Mouse (Mus musculus) bone marrow macrophage, adult 2 months (primary cell): ENCODE data around the gene Scarb2. TPM values are rescaled to one million over a fixed set of nuclear protein-coding genes. Genes with fewer than 3 reads are reported as not detected.

Source experiments
- H3K27ac ChIP-seq: 2 replicates; pipeline ENCODE4 v1.5.1; 2012; ENCODE audit warnings: low read depth, low read length; ENCODE audit not compliant: insufficient read depth
- H3K4me1 ChIP-seq: 2 replicates; pipeline ENCODE4 v1.6.1; 2012; ENCODE audit warnings: low read length; ENCODE audit not compliant: control insufficient read depth, insufficient read depth
- H3K4me3 ChIP-seq: 2 replicates; pipeline ENCODE4 v1.5.1; 2012; ENCODE audit warnings: mild to moderate bottlenecking, low read length, moderate library complexity; ENCODE audit not compliant: insufficient read depth
- CTCF ChIP-seq: IDR thresholded peaks from 2 replicates; pipeline ENCODE4 v1.5.1; 2012; ENCODE audit warnings: low read depth, mild to moderate bottlenecking, low read length, moderate library complexity
- POLR2A ChIP-seq: IDR thresholded peaks from 2 replicates; pipeline ENCODE4 v1.6.1; 2012; ENCODE audit warnings: mild to moderate bottlenecking, low read depth, low read length, borderline replicate concordance
- polyA plus RNA-seq: library from polyadenylated mRNA; stranded (reverse); fragments of >200 nt; gene quantifications from 2 replicates; pipeline ENCODE4 v1.2.4, GENCODE M21; 2012; ENCODE audit not compliant: missing spikeins, insufficient read depth, insufficient read length

Scarb2 gene
- polyA plus RNA-seq, 1 experiment: 98.6 TPM

DNA sequence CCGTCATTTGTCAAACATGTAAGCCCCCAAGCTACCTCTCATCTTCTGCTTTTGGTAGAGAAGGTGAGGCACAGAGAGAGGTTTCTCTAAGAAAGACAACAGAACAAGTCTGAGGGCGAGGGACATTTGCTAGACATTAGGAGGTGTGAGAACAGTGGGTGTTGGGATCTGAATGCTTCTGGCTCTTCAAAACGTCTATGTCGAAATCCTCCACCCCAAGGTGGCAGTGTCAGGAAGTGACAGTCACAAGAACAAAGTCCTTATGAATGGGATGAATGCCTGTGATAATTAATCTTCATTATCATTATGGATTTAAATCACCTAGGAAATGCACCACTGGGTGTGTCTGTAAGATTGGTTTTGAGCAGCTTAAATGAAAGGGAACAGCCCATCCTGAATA lies 11.3 kb downstream of the Scarb2 start:
- Histone ChIP-seq H3K4me1 (peaks cover 51% of the 10 kb centered on the region), H3K27ac (no peak overlapping the region), H3K4me3 (no peak overlapping the region)
- TF ChIP-seq POLR2A (no peak), CTCF (no peak)

DNA sequence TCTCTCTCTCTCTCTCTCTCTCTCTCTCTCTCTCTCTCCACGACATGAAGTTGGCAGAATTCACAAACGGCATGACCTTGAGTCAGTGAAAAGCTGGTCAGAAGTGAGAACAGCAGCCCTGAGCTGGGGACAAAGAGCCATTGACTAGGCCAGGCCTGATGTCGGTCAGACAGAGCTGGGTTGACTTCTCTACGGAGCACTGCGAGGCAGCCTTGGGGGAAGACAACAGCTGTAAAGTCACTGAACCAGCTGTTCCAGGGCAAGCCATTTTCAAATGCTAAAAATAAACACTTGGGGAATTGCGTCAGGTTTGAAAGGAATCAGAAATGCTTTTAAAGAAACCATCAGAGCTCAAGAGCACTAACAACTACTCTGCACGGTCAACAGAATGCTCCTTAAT lies 13.2 kb downstream of the Scarb2 start:
- Histone ChIP-seq H3K4me1 (peaks cover 50% of the 10 kb centered on the region), H3K27ac (no peak overlapping the region), H3K4me3 (no peak overlapping the region)
- TF ChIP-seq POLR2A (no peak), CTCF (no peak)

DNA sequence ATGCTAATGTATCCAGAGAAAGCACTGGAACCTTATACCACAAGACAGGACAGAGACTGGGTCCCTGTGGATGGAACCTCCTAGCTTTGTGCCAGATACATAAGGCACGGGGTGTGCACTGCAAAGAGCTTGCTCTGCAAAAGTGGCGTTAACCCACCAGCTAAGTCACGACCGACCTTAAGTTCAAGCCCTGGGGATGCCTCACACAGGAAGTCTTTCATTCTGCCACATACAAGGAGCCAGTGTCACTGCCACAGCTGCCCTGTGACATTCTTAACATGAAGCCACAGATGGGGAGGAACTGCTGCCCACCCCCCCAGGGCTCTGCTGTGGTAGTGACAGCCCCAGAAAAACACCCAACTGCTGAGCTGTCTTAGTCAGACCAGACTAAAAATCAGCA lies 15.9 kb downstream of the Scarb2 start:
- TF ChIP-seq POLR2A: no peak
- TF ChIP-seq CTCF: no peak
- Histone ChIP-seq H3K4me3 (no peak overlapping the region), H3K4me1 (peaks cover 43% of the 10 kb centered on the region), H3K27ac (no peak overlapping the region)

- no peak for TF ChIP-seq POLR2A
- peaks cover 39% of the 10 kb centered on the region for H3K4me1 ChIP-seq
- no peak overlapping the region for H3K4me3 ChIP-seq
- H3K27ac ChIP-seq: no peak overlapping the region
These were observed 16.3 kb downstream of the Scarb2 start for GRCm38 (mm10) chr5:92490304-92490703.

DNA sequence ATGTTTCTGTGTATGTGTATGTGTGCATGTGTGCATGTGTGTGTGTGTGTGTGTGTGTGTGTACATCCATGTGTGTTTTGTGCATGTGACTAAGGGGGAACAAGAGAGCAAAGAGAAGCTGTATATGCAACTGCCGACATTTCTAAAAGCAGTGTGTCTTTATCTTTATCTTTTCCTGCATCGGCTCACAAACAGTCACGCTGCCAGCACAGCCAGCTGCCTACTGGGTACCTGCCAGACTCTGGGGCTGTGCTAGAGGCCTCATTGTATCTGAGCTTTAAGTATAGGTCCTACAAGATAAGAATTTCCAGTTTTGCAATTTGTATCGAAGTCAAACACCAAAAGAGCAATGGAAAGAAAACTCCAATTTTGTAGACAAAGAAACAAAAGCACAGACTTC lies 17.1 kb downstream of the Scarb2 start:
- Histone ChIP-seq H3K4me3 (no peak overlapping the region), H3K27ac (no peak overlapping the region), H3K4me1 (peaks cover 36% of the 10 kb centered on the region)
- TF ChIP-seq POLR2A: no peak
- no peak for TF ChIP-seq CTCF

GRCm38 (mm10) chr5:92488961-92489360 lies 17.7 kb downstream of the Scarb2 start:
- H3K4me1 ChIP-seq: peaks cover 36% of the 10 kb centered on the region
- no peak overlapping the region for H3K4me3 ChIP-seq
- TF ChIP-seq POLR2A: no peak
- H3K27ac ChIP-seq: no peak overlapping the region

GRCm38 (mm10) chr5:92488408-92488807 lies 18.2 kb downstream of the Scarb2 start:
- Histone ChIP-seq H3K4me3 (no peak overlapping the region), H3K27ac (peak overlapping the region; percentile 30), H3K4me1 (peaks cover 31% of the 10 kb centered on the region)
- TF ChIP-seq CTCF: no peak
- no peak for TF ChIP-seq POLR2A

DNA sequence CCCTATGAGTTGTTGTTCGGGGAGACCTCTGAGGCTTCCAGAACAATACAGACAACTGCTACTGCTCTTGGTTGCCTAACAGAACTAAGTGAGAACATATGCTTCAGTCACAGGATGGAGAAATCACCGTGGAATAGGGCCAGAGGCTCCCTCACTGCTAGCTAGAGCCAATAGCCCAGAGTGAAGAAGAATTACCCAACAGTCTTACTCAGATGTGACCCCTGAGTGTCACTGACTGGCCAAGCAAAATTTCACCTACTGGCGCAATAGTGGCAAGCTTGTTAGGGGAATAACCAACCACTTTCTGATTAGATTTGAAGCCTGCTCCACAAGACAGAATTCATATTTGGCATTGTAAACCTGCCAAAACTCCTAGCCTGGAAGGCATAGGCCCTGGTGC lies 19.9 kb downstream of the Scarb2 start:
- Histone ChIP-seq H3K4me3 (no peak overlapping the region), H3K27ac (no peak overlapping the region), H3K4me1 (peaks cover 27% of the 10 kb centered on the region)
- TF ChIP-seq POLR2A (no peak), CTCF (no peak)

DNA sequence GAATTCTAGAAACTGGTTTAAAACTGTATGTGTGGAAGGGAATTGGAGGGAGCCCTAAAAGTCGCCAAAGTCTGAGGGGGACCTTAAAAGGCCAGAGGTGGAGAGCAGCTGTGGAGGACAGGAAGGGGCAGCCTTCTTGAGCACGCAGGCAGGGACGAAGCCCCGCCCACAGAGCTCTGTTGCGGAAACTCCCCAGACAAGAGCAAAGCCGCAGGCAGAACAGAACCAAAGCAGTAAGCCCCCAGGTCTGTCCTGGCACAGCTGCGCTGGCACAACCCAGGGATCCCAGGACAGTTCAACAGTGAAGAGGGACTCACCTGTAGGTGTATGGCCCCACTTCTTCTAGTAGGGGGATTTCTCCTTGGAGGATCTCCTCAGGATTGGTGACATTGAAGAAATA lies 21.8 kb downstream of the Scarb2 start:
- TF ChIP-seq POLR2A: no peak
- H3K4me1 ChIP-seq: peaks cover 19% of the 10 kb centered on the region
- H3K27ac ChIP-seq: no peak overlapping the region
- H3K4me3 ChIP-seq: no peak overlapping the region

DNA sequence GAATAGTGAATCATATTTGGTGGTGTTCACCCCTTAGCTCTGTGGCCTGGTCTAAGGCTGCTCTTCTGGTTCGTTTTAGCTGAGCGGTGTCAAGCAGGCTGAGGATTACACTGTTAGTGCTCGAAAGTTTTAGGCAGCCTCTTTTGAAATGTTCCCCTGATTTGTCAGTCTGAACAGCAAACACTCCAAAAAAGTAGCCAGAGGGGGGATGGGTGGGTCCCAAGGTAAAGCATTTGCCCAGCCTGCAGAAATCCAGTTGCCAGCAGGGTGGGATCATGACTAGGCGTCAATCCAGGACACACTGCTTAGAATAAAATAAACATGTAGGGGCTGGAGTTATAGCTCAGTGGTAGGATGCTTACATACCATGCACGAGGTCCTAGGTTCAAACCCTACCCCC lies 33.8 kb downstream of the Scarb2 start:
- H3K4me3 ChIP-seq: no peak overlapping the region
- no peak for TF ChIP-seq POLR2A
- TF ChIP-seq CTCF: no peak
- peaks cover 12% of the 10 kb centered on the region for H3K4me1 ChIP-seq
- H3K27ac ChIP-seq: no peak overlapping the region

GRCm38 (mm10) chr5:92471531-92471930 lies 35.1 kb downstream of the Scarb2 start:
- TF ChIP-seq POLR2A (no peak), CTCF (no peak)
- Histone ChIP-seq H3K27ac (no peak overlapping the region), H3K4me1 (peaks cover 22% of the 10 kb centered on the region), H3K4me3 (no peak overlapping the region)
